Mouse (Mus musculus): ENCODE data around the gene Medag.

Gene Medag

DNA sequence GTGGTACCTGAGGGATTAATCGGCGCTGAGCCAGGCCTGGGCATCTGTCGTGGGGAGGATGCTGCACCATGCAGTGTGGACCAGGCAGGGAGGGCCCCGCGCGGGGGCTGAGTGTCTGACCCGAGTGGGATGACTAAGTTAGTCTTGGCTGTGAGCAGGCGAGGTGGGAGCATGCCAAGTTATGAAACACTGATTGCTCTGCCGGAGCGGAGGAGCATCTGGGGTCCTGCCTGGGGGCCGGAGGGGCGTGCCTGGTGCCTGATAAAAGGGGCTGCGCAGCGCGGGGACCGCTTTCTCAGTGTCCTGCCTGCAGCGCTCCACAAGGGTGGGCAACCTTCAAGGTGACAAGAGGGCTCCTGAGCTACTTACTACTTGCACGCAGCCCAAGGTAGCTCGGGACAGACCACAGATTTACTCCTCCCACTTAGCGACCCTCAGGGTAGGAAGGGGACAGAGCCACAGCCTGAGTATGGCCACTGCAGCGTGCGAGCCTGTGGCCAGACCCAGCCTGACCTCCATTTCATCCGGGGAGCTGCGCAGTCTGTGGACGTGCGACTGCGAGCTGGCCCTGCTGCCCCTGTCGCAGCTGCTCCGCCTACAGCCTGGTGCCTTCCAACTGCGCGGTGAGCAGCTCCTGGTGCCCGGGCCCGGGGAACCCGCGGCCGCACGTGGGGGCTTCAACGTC lies at the start of gene Medag:
Gene Medag, plus strand, starts transcription at position 241 of the 685 bp plus-strand sequence.
- no peak for DNase-seq

GRCm38 (mm10) chr5:149362626-149363025 lies 48.9 kb upstream of the Medag start:
- DNase-seq, result no peak

GRCm38 (mm10) chr5:149363903-149364755 lies 47.4 kb upstream of the Medag start:
- DNase-seq, result no peak

DNA sequence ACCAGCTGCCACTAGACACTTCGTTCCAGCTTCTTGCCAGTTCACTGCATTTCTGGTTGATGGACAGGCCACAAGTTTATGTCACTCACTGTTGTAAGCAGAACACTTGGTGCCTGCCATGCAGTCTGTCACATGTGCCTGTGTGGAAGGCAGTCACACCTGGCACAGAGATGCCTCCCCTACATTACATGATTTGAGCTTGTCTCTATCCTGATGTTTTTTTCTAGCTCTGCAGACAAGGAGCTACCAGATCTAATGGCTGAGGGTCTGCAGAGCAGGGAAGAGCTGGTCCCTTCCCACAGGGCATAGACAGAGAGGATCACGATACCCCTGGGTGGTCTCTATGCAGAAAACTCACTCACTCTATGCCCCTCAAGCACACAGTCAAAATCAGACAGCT lies 44.5 kb upstream of the Medag start:
- DNase-seq, result no peak

- peak; percentile 54 to 56 for DNase-seq
Observed at GRCm38 (mm10) chr5:149367544-149368466, 43.7 kb upstream of the Medag start.

DNA sequence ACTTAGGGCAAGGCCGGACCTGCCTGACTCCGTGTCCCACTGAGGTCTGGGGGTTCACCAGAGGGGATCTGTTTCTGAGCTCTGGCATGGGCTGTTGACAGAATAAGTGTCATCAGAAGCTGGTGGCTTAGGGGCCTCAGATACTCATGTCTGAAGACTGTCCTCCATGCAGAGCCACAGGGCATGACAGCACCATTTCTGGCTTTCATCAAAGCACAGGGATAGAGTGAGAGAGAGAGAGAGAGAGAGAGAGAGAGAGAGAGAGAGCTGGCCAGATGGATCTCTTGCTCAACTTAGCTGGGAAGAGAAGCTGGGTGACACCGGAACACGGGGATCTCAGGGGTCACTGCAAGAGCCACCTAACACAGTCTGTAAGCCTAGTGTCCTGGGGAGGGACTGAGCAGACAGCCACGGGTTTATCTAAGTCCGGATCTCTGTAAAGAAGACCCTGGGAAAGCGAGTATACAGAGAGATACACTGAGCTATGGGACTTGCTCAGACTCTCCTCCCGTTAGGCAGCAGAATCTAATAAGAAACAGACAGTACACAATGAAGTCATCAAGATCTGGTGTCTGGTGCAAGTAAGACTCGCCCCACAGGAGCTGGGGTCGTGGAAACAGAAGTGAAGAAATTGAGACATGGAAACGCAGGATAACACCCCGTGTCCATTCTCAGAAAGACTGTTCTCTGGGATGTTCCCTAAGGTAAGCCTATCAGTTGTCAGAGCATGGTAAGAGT lies 42.8 kb upstream of the Medag start:
- DNase-seq, result no peak

DNA sequence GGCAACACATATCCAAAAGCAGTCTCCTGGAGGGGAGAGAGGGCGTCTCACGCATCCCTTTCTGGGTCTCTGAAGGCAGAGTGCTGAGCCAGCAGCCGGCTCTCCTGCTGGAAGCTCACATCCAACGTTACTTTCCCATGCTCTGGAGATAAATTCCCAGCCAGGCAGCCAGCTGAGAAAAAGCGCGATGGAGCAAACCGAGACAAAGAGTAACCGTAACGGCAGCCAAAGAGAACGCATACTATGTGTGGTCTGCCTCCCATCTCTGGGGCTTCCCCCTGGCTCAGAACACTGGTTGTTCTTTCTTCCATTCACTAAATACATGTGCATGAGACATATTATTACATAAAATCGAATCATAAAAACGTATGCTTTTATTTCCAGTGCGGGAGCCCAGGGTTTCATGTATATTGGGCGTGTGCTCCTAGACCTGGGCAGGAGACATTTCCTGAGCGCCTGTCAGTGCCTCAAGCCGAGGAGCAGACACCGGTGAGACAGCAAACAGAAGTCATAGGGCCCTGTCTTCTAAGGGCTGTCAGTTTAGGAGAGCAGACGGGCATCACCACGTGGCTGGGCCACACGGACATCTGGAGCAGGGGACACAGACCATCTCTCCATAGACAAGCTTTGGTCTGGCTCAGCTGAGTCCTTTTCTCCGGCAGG lies 42.0 kb upstream of the Medag start:
- DNase-seq, result no peak

GRCm38 (mm10) chr5:149372018-149372417 lies 39.5 kb upstream of the Medag start:
- no peak for DNase-seq

GRCm38 (mm10) chr5:149373224-149373623 lies 38.3 kb upstream of the Medag start:
- peak; percentile 14 to 15 for DNase-seq

DNA sequence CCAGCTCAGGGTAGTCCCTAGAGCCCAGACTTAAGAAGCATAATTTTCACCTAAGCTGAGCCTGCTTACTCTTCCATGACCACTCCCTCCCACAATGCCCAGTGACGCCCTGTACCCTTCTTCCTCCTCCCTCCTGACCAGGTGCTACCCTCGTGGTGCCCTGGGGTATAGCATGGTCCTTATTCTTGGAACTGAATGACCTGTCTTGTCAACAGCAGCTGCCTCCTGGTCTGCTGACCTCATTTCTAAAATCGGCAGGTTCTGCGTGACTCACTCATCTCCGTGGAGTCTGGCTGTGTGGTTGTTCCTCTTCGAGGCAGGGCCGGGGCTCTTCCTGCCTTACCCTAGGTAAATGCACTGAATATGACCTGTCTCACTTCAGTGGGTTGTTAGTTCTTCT lies 37.5 kb upstream of the Medag start:
- peak; percentile 86 to 92 for DNase-seq

DNA sequence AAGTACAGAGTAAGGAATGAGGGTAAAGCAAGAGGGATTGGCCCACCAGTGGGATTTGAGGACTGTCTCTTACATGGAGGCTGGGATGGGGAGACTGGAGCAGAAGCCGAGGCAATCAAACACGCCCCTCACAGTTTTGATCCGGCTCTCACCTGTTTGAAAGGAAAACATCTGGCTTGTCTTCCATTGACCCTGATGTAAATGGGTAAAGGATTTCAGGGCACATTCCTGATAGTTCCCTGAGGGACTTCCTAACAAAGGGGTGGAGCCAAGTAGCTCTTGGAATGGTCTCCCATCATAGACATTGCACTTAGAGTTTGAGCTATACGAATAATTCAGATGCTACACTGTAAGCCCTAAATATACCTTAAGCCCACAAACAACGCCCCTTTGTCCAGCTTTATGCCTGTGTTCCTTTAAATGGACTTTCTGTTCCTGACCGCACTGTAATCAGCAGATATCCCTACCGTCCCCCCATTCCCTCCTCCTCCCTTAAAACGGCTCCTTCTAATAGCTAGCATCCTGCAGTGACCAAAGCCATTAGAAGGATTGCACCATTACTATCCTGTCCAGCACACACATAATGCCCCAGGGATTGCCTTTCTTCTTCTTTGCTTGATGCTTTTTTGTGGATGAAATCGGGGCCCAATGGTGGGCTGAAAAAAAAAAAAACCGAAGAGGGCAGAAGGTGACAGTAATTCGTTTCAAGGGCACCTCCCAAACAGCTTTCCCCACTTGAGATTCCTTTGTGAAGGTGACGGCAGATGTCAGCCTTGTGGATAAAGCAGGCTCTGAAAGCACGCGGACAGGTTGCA lies 36.3 kb upstream of the Medag start:
- no peak for DNase-seq

- peak; percentile 88 to 89 for DNase-seq
Observed at GRCm38 (mm10) chr5:149375889-149376212, 35.7 kb upstream of the Medag start.

GRCm38 (mm10) chr5:149376367-149376766 lies 35.2 kb upstream of the Medag start:
- DNase-seq, result no peak

- no peak for DNase-seq
Observed at GRCm38 (mm10) chr5:149377253-149377652, 34.3 kb upstream of the Medag start.

DNA sequence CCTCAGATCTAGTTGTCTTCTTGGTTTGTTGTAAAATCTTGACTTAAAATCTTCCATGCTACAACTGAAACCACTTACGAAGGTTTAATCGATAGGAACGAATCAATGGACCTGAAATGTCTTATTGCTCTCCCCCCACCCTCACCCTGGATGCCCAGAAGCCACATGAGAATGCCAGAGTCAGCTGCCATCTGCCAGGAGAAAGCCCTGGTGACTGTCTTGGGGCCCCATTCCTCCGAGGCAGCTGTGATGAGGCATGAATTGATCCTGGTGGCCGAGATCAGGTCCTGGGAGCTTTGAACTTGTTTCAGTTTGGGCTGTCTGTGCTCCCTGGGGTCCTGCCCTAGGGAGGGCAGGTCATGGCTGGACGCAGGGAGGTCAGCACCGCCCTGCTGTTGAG lies 33.0 kb upstream of the Medag start:
- DNase-seq, result no peak

- no peak for DNase-seq
Observed at GRCm38 (mm10) chr5:149379131-149379784, 32.3 kb upstream of the Medag start.

DNA sequence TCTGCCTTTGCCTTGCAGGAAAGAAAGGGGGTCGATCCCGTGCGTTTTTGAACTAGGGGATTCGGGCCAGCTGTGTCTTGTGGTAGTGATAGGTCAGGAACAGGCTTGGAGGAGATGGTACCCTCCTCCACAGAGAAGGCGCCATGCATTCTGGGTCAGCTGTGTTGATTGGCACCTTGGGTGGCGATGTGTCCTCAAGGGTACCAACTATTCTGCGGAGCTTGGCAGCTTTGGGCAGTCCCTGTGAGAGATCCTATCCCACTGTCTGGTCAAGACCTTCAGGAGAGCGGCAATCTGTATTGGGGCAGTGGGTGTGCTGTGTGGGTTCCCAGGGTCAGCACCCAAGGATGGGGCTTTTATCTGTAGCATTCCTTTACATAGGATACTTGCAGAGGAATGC lies 31.7 kb upstream of the Medag start:
- no peak for DNase-seq

- DNase-seq, result no peak
Observed at GRCm38 (mm10) chr5:149380388-149380916, 31.1 kb upstream of the Medag start.

DNA sequence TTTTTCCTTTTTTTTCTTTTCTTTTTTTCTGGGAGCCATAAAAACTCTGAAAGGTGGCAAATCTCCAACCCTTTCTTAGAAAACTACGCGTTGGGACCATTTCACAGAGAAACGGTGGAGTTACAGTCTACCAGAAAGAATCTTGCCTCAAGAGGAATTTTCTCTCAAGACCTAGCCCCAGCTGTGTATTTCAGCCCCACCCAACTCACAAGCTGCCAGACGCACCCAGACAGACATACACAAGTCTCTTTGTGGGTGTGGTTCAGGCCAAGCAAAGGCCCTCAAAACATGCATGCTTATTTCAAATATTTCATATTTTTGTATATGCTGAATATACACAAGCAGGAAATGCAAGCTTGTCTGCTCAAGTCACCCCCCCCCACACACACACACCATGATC lies 29.6 kb upstream of the Medag start:
- no peak for DNase-seq

DNA sequence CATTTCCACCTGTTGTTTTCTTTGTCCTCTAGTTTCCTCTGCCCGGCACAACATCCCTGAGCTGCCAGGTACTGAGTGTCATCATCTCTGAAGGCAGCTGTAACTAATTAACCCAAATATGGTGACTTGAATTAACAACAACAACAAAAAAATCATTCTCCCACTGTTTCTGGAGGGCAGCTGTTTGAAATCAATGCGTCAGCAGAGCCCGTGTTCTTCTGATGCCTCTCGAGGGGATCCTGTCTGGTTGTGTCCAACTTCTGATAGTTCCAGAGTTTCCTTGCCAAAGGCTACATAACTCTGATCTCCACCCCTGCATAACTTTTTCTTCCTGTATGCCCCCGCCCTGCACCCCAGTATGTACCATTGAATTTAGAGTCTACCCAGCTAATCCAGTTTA lies 28.9 kb upstream of the Medag start:
- DNase-seq, result no peak
